Mouse (Mus musculus): Measurements from ENCODE around the gene Pip5k1b. TPM values are rescaled to one million over a fixed set of nuclear protein-coding genes. Genes with fewer than 3 reads are reported as not detected.

Pip5k1b gene
- polyA plus RNA-seq, 1 experiment from 2014 or later: 9.1 TPM

DNA sequence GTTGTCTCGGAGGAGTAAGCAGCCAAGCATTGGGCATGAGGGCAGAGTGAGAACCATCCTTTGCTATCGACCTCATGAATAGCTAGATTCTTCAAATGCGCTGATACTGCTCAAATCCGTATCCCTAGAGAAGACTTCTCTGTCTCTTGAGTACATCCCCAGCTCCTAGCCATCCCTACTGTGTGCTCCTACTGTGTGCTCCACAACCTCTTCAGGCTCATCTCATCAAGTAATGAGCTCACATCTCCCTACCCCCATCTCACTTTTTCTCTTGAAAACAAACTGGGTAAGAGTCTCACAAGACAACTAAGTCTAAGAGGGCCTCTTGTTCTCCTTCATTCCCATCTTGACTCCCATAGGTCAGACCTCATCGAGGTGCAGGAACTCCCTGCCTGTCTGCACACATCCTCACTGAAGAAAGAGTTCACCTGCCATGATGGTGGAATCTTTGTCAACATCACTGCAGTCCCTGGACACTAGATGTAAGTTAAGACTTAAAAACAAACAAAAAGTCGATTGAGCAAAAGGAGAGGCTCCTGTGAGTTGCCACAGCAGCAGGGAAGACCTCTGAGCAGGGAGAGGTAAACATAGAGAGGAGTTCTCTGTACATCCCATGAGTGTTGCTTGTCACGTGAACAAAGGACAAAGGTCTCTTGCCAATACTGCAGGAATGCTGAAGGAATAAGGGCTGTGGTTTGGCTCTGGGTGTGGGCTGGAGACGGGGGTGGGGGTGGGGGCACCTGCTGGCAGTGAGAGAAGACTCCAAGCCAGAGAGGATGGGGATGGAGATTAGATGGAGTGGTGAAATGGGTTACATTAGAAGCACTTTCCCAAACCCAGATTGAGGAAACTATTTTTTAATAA lies 69.0 kb downstream of the Pip5k1b start:
- no peak for ATAC-seq
- 67% methylated on average over 8 of the region's 8 CpGs for WGBS (ENCODE audit: insufficient replicate concordance)

DNA sequence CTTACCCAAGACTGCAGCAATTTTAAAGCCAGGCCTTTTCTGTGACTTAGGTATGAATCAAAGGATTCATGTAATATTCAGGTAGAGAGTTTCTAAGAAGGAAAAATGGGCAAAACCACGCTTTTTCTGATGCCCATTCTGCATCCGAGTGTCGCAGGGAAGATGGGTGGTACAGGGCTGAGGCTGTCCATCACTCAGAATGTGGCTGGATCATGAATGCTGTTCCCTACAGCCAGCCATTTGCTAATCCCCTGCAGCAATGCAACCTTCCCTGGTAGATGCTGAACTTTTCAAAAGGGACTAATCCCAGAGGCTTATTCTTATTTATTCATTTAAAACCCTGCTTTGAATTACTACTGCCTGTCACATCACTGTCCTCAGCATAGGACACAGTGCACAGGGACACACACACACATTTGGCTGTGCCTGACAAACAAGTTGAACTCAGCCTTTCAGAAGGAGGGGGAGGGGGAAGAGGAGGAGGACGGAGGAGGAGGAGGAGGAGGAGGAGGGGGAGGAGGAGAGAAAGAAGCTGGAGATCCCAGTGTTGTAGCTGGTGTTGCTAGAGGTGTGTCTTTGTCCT lies 71.0 kb downstream of the Pip5k1b start:
- H3K4me1 ChIP-seq: no peaks in the 10 kb centered on the region; the same call in 1 of the 2 replicates

More for the DNA sequence above, 69.0 kb downstream of the Pip5k1b start:
- Histone ChIP-seq H3K4me3 (no peak overlapping the region), H3K9me3 (replicated peaks) (no peaks in the 10 kb centered on the region), H3K4me1 (peaks cover 14% of the 10 kb centered on the region), H3K9ac (no peak overlapping the region), H3K36me3 (no peaks in the 10 kb centered on the region), H3K27me3 (replicated peaks) (no peaks in the 10 kb centered on the region), H3K4me2 (no peak overlapping the region), H3K27ac (no peak overlapping the region)

DNA sequence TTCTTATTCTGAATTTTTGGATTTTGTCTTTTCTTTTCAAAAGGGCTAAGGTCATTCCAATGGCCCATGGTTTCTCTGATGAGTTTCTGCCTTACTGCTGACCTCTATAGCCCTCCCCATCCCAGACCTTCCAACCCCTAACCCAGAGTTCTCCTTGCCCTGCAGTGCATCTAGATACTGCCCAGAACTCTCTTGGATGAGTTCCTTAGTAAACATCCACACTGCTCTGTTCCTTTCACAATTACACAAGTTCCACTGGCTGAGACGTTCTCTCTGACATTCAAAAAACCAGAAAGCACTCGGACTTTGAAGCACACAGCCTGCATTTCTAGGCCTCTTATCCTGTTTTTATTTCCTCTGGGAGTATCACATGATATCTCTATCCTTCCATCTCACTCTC lies 74.8 kb downstream of the Pip5k1b start:
- no peaks in the 10 kb centered on the region for H3K27me3 ChIP-seq (replicated peaks)
- H3K27ac ChIP-seq: no peak overlapping the region
- H3K4me1 ChIP-seq: peaks cover 13% of the 10 kb centered on the region
- no peak for ATAC-seq
- no peaks in the 10 kb centered on the region for H3K9me3 ChIP-seq (replicated peaks)
- 56% methylated on average over 2 of the region's 2 CpGs for WGBS (ENCODE audit: insufficient replicate concordance)
- H3K4me3 ChIP-seq: no peak overlapping the region
- no peak overlapping the region for H3K9ac ChIP-seq
- no peaks in the 10 kb centered on the region for H3K36me3 ChIP-seq
- no peak overlapping the region for H3K4me2 ChIP-seq

More for the DNA sequence above, 71.0 kb downstream of the Pip5k1b start:
- 70% methylated on average over 4 of the region's 4 CpGs for WGBS (ENCODE audit: insufficient replicate concordance)
- no peaks in the 10 kb centered on the region for H3K9me3 ChIP-seq (replicated peaks)
- no peak overlapping the region for H3K4me2 ChIP-seq
- no peak overlapping the region for H3K27ac ChIP-seq
- no peak overlapping the region for H3K4me3 ChIP-seq
- no peak for ATAC-seq
- no peak overlapping the region for H3K9ac ChIP-seq
- H3K36me3 ChIP-seq: no peaks in the 10 kb centered on the region
- H3K27me3 ChIP-seq (replicated peaks): no peaks in the 10 kb centered on the region

DNA sequence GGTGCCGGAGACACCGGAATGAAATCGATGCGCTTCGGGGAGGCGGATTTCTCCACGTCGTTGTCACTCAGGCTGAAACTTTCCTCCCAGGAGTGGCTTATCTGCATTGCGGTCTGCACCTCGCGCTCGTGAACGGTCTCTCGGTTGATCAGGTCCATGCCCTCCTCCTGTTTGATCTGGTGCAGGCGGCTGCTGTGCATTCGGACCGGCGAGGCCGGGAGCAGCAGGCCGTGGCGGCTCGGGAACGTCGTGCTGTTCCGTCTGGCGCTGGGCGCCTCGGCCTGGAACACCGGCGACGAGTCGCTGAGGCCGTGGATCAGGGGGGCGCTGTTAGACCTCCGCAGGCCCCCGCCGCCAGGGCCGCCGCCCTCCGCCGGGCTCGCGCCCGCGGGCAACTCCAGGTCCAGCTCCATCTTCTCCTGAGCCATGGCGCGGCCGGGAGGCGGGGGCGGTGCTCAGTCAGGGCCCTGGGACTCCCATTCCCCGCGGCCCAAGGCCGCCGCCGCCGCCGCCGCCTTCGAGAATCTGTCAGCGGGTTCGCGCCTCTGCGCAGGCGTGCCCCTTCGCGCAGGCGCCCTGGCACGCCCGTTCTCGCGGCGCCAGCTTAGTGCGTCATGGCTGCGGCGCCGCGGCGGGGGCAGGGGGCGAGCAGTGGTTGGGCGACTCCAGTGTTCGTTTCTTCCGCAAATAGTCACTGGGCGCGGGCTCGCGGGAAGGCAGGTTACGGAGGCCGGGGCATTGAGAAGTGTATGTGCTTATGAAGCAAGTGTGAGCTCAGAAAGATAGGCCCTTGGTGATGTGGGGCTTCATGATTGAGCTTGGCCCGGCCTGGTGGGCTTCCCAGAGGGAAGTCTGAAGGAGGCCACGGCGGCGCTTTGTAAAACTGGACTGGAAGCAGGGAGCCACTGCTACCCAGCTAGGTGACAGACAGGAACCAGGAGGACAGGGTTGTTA lies 78.5 kb downstream of the Pip5k1b start, which contains the start of gene Fam122a:
Gene Fam122a (minus strand): TSS at position 428 of the 954 bp plus-strand sequence.
- H3K4me2 ChIP-seq: peak within 1 kb of the TSS; percentile 93
- peaks cover 15% of the 10 kb centered on the region for H3K36me3 ChIP-seq
- peak within 1 kb of the TSS; percentile 91 for H3K4me3 ChIP-seq
- peak; percentile 90 for ATAC-seq
- H3K9me3 ChIP-seq (replicated peaks): no peaks in the 10 kb centered on the region
- H3K27ac ChIP-seq: peak within 1 kb of the TSS; percentile 97
- under 1% methylated on average over 92 of the region's 92 CpGs for WGBS (ENCODE audit: insufficient replicate concordance)
- H3K9ac ChIP-seq: peak within 1 kb of the TSS; percentile 98
- peaks cover 29% of the 10 kb centered on the region for H3K4me1 ChIP-seq
- H3K27me3 ChIP-seq (replicated peaks): no peaks in the 10 kb centered on the region

DNA sequence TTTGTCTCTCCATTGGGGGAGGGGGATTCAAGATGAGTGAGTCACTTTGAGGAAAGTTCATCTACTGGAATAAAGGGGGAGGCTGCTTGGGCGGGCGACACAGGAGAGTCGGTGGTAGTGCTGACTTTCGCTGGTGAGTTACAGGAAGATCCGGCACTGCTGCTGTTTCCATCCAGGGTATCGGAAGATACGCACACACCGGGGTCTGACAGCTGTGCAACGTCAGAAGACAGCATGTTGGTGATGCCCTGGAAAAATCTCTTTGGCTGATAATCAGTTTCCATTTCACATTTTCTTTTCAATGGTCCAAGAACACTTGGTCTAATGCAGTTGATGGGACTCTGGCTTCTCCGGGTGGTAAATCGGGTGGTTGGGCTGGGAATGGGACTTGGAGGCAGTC lies 79.2 kb downstream of the Pip5k1b start:
- peak; percentile 58; the same call in 1 of the 2 replicates for ATAC-seq
- 1% methylated on average over 11 of the region's 11 CpGs for WGBS (ENCODE audit: insufficient replicate concordance)
- no peaks in the 10 kb centered on the region for H3K27me3 ChIP-seq (replicated peaks)
- peak overlapping the region; percentile 91 for H3K4me3 ChIP-seq
- peak overlapping the region; percentile 93 for H3K4me2 ChIP-seq
- peaks cover 29% of the 10 kb centered on the region for H3K4me1 ChIP-seq
- H3K9me3 ChIP-seq (replicated peaks): no peaks in the 10 kb centered on the region
- H3K36me3 ChIP-seq: peaks cover 15% of the 10 kb centered on the region
- H3K27ac ChIP-seq: peak overlapping the region; percentile 97
- peak overlapping the region; percentile 98 for H3K9ac ChIP-seq

DNA sequence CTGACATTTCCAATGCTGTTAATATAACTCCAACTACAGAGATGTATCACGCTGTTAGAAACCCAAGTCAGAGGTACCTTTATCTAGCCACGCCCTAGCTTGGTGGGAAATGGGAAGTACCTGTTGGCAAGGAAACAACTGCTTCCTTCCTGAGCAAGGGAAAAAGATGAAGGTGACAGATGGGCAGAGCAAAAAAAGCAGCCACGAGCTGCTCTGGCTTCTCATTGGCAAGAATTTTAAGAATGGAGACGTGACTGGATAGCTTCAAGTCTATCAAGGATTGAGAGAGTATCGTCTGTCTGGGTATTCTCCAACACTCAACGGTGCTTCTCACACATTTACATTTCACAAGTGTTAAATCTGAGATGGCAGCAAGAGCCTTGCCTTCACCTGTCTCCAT lies 80.4 kb downstream of the Pip5k1b start:
- 64% methylated on average over 6 of the region's 6 CpGs for WGBS (ENCODE audit: insufficient replicate concordance)
- peaks cover 29% of the 10 kb centered on the region for H3K4me1 ChIP-seq
- no peaks in the 10 kb centered on the region for H3K27me3 ChIP-seq (replicated peaks)
- peak overlapping the region; percentile 93 for H3K4me2 ChIP-seq
- ATAC-seq: no peak
- H3K9me3 ChIP-seq (replicated peaks): no peaks in the 10 kb centered on the region
- no peak overlapping the region for H3K27ac ChIP-seq
- H3K9ac ChIP-seq: peak overlapping the region; percentile 42; the same call in 1 of the 2 replicates
- H3K36me3 ChIP-seq: peaks cover 15% of the 10 kb centered on the region
- peak overlapping the region; percentile 37; the same call in 1 of the 2 replicates for H3K4me3 ChIP-seq

DNA sequence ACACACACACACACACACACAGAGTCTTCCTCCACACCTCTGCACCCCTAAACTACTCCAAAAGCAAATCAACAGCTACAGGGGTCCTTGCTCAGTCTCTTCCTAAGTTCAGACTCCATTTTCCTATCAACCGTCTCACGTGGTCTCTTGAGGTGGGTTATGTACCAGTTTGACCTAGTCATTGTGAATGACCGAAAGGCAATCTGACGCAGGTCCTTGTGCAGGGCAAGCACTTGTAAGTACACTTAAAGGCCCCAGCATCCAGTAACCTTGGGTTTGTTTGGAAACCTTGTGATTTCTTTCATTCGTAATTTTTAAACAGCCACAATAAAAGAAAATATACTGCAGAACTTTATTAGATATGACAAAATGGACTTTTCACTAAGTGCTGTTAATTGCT lies 83.2 kb downstream of the Pip5k1b start:
- Histone ChIP-seq H3K36me3 (peaks cover 15% of the 10 kb centered on the region), H3K9me3 (replicated peaks) (no peaks in the 10 kb centered on the region), H3K4me1 (peaks cover 17% of the 10 kb centered on the region), H3K27ac (no peak overlapping the region), H3K4me3 (no peak overlapping the region), H3K4me2 (no peak overlapping the region), H3K27me3 (replicated peaks) (no peaks in the 10 kb centered on the region), H3K9ac (no peak overlapping the region)
- WGBS (ENCODE audit: insufficient replicate concordance): 86% methylated on average over 5 of the region's 5 CpGs
- ATAC-seq: no peak

DNA sequence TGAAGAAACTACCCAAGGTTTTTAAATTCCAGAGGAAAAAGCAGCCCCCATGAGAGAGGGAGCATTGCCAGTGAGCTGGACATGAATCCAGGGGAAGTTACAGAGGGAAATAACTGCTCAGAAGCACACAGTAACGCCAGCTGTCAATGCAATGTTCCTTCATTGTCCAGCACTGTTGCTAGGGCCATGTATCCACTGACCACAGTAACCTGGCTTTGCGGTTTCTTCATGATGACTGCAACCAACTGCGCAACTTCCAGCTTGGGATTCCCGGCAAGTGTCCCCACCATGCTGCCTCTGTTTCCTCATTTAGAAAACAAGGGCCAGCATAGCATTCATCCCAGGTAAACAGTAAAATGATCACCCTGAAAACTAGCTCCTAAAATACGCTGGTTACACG lies 84.1 kb downstream of the Pip5k1b start:
- ATAC-seq: no peak
- Histone ChIP-seq H3K4me1 (peaks cover 19% of the 10 kb centered on the region), H3K27ac (no peak overlapping the region), H3K9ac (no peak overlapping the region), H3K36me3 (peaks cover 15% of the 10 kb centered on the region), H3K4me2 (no peak overlapping the region), H3K9me3 (replicated peaks) (no peaks in the 10 kb centered on the region), H3K4me3 (no peak overlapping the region), H3K27me3 (replicated peaks) (no peaks in the 10 kb centered on the region)
- WGBS (ENCODE audit: insufficient replicate concordance): 81% methylated on average over 6 of the region's 6 CpGs

DNA sequence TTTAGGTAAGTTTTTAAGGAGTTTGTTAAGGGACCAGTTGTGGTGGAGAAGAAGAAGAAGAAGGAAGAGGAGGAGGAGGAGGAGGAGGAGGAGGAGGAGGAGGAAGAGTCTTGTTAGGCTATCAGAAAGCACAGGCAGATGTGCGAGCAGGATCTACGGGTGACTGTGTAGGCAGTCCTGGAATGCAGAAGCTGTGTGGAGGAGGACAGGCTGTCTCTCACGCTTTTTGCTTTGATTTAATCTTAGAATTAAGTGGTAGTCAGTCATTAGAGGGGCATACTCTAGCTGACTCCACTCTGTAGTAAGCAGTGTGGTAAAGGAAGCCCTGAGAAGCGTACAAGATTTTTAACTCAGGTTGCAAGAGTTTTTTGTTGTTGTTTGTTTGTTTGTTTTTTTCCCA lies 86.5 kb downstream of the Pip5k1b start:
- Histone ChIP-seq H3K27me3 (replicated peaks) (no peaks in the 10 kb centered on the region), H3K4me3 (no peak overlapping the region), H3K4me2 (no peak overlapping the region), H3K27ac (no peak overlapping the region), H3K4me1 (peaks cover 4% of the 10 kb centered on the region; the same call in 1 of the 2 replicates), H3K9ac (no peak overlapping the region), H3K9me3 (replicated peaks) (no peaks in the 10 kb centered on the region), H3K36me3 (peaks cover 7% of the 10 kb centered on the region)
- WGBS (ENCODE audit: insufficient replicate concordance): 49% methylated on average over 4 of the region's 4 CpGs
- ATAC-seq: no peak

DNA sequence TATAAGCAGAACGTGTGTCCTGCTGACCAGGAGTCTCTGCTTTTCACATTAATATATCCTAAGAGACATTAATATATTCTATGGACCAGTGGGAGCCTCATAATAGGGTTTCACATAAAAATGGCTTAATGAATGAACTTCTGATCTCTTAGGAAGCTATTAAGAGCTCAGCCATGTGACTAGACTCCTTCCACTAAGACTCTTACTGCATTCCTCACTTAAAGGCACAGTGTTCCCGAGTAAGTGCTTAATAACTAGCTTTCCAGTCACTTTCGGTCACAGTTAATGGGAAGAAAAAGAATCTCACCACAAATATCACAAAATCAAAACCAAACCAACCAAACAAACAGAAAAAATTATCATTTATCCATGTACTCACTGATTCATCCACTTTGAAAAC lies 87.1 kb downstream of the Pip5k1b start:
- Histone ChIP-seq H3K27me3 (replicated peaks) (no peaks in the 10 kb centered on the region), H3K27ac (no peak overlapping the region), H3K9me3 (replicated peaks) (no peaks in the 10 kb centered on the region), H3K4me1 (0 out of 2 replicates have a peak, but pooled peaks cover 4% of the 10 kb centered on the region), H3K9ac (no peak overlapping the region), H3K4me2 (no peak overlapping the region), H3K4me3 (no peak overlapping the region), H3K36me3 (peaks cover 7% of the 10 kb centered on the region)
- ATAC-seq: no peak
- 68% methylated on average over 3 of the region's 3 CpGs for WGBS (ENCODE audit: insufficient replicate concordance)

DNA sequence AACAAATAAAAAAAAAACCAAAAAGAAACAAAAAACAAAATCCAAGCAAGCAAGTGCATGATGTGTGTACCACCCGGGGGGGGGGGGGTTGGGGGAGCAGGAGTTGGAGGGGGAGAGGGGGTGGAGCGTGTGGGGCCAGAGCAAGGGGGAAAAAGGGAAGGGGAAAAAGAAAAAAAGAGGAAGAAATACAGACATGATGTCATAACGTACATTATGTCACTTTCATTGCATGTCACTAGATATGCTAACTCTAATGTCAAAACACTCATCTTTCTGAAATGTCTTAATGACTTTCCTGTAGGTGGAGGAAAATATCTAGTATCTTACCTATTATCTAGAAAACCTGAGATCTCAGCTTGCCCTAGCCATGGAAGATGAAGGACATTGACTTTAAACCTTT lies 92.7 kb downstream of the Pip5k1b start:
- ATAC-seq: no peak
- Histone ChIP-seq H3K27ac (no peak overlapping the region), H3K36me3 (no peaks in the 10 kb centered on the region), H3K4me1 (peaks cover 17% of the 10 kb centered on the region), H3K9ac (no peak overlapping the region), H3K4me2 (no peak overlapping the region), H3K4me3 (no peak overlapping the region), H3K9me3 (replicated peaks) (no peaks in the 10 kb centered on the region), H3K27me3 (replicated peaks) (no peaks in the 10 kb centered on the region)
- WGBS (ENCODE audit: insufficient replicate concordance): 81% methylated on average over 2 of the region's 3 CpGs
